Comparison of ENCODE assay signal across 9 mouse cellular contexts in the genomic region with DNA sequence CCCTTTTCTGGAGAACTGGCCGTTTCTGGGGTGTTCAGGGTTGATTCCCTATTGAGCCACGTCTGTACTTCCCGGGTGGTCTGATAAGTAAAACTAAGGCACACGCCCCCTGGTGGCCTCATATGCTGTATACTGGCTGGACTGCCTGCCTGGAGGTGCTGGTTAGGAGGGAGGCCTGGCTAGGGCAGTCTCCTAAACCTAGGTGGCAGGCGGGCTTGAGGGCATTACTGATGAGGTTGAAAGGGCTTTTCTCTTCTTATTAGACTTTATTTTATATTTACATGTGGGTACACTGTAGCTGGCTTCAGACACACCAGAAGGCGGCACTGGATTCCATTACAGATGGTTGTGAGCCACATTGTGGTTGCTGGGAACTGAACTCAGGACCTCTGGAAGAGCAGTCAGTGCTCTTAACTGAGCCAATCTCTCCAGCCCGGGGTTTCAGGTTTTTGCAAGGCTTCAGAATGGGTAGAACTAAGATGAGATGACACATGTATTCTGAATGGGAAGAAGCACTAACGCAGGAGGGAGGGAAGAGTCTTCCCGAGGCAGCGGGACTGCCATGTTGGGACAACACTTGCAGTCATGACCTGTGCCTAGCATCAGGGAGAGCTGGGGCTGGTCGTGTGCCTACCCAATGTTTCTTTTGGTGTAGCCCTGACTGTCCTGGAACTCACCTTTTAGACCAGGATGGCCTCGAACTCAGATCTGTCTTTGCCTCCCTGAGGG. TPM values are rescaled to one million over a fixed set of nuclear protein-coding genes. Genes with fewer than 3 reads are reported as not detected.
A peak's percentile ranks its signal among the peaks of the same experiment; 100 is the strongest.
DNase-seq lines count a peak whose midpoint lies in the region; ATAC-seq and TF ChIP-seq lines count a peak whose summit lies in the region.
"Had no signal": no experiment of that assay in that cellular context is flagged by ENCODE, and none has a peak within 500 bp of the region (broad histone marks: within the 10 kb centered on the region; RNA-seq: fewer than 3 reads in every experiment).

No protein-coding gene starts in this region.

- TF ChIP-seq CTCF in thymus, adult 2 months (IDR thresholded peaks at IDR 0.05; ENCODE audit: borderline replicate concordance, control insufficient read depth, extremely low read depth, insufficient read depth, low read length, poor library complexity), result peak; percentile 81; the same call in 1 of the 2 replicates

- H3K27me3 ChIP-seq in heart, embryonic 12.5 days (replicated peaks), result peaks cover 54% of the 10 kb centered on the region
- peaks cover 56% of the 10 kb centered on the region for H3K27me3 ChIP-seq in midbrain, embryonic 13.5 days
- H3K27me3 ChIP-seq in thymus, adult 2 months (ENCODE audit: control insufficient read depth, insufficient read depth, low read length), result peaks cover 4% of the 10 kb centered on the region; the same call in 1 of the 2 replicates

- no peak for ATAC-seq in heart, embryonic 12.5 days (ENCODE audit: insufficient number of reproducible peaks, low FRiP score)
- 0 out of 2 replicates have a peak, but pooled peaks have one; percentile 9 for ATAC-seq in midbrain, embryonic 13.5 days

- no peak overlapping the region for H3K4me2 ChIP-seq in heart, embryonic 12.5 days
- H3K4me2 ChIP-seq in midbrain, embryonic 13.5 days (replicated peaks), result no peak overlapping the region

- peaks cover 4% of the 10 kb centered on the region; the same call in 1 of the 2 replicates for H3K9me3 ChIP-seq in heart, embryonic 12.5 days (replicated peaks)
- H3K9me3 ChIP-seq in midbrain, embryonic 13.5 days, result no peaks in the 10 kb centered on the region
- H3K9me3 ChIP-seq: limb, embryonic 12.5 days had no signal

- 27% methylated on average over 12 of the region's 12 CpGs for WGBS in heart, embryonic 12.5 days
- 30% methylated on average over 12 of the region's 12 CpGs for WGBS in midbrain, embryonic 13.5 days
- WGBS in thymus, adult 2 months, result 56% methylated on average over 12 of the region's 12 CpGs

- no peak overlapping the region for H3K9ac ChIP-seq in heart, embryonic 12.5 days
- H3K9ac ChIP-seq in midbrain, embryonic 13.5 days (replicated peaks), result no peak overlapping the region

- TF ChIP-seq POLR2A in thymus, adult 2 months (IDR thresholded peaks at IDR 0.05; ENCODE audit: control insufficient read depth, extremely low read depth, insufficient read depth, low read length, poor library complexity), result no peak

- peaks cover 27% of the 10 kb centered on the region for H3K36me3 ChIP-seq in heart, embryonic 12.5 days
- H3K36me3 ChIP-seq in midbrain, embryonic 13.5 days, result peaks cover 35% of the 10 kb centered on the region
- H3K36me3 ChIP-seq in thymus, adult 2 months (ENCODE audit: control insufficient read depth, insufficient read depth, low read length), result peaks cover 14% of the 10 kb centered on the region

- DNase-seq in heart, adult 18-20 months, result peak; percentile 67 to 82
- DNase-seq in MN1 (ENCODE audit: low spot score), result peak; percentile 85
- DNase-seq in cerebellum, postnatal 4 days (ENCODE audit: low spot score in 2 of 2), result peak; percentile 50 to 77
- peak; percentile 72 to 84 for DNase-seq in heart, postnatal 14 days
- peak; percentile 58 to 64 for DNase-seq in left cerebral cortex, postnatal 25 days (ENCODE audit: low spot score in 2 of 2)
- peak; percentile 72 for DNase-seq in thymus, adult 2 months

- peaks cover 35% of the 10 kb centered on the region for H3K4me1 ChIP-seq in heart, embryonic 12.5 days (replicated peaks)
- peaks cover 32% of the 10 kb centered on the region for H3K4me1 ChIP-seq in midbrain, embryonic 13.5 days (replicated peaks)
- peaks cover 15% of the 10 kb centered on the region for H3K4me1 ChIP-seq in thymus, adult 2 months (replicated peaks; ENCODE audit: control insufficient read depth, insufficient read depth, low read length)

- intact Hi-C loops in heart, postnatal 14 days (cut with DNase I), result loop anchor here (1.0 to 10.0 kb wide), 2 partner anchors 21 to 591 kb away; partner anchors contain the start of genes Ano8, Ccdc124 and Gtpbp3
- intact Hi-C loops in left cerebral cortex, postnatal 25 days (cut with DNase I), result loop anchor here (1.0 kb wide), 1 partner anchor 21 kb away; the partner anchor contains the start of gene Ccdc124

- H3K27ac ChIP-seq in heart, embryonic 12.5 days (ENCODE audit: poor library complexity, severe bottlenecking), result no peak overlapping the region
- no peak overlapping the region for H3K27ac ChIP-seq in midbrain, embryonic 13.5 days
- no peak overlapping the region for H3K27ac ChIP-seq in thymus, adult 2 months (ENCODE audit: control insufficient read depth, insufficient read depth, low read length)
- H3K27ac ChIP-seq: limb, embryonic 12.5 days had no signal

- H3K4me3 ChIP-seq in heart, embryonic 12.5 days, result no peak overlapping the region
- H3K4me3 ChIP-seq in midbrain, embryonic 13.5 days (replicated peaks), result no peak overlapping the region
- H3K4me3 ChIP-seq in thymus, adult 2 months (ENCODE audit: control insufficient read depth, insufficient read depth, low read length), result no peak overlapping the region

RNA-seq across cellular contexts. Expression of gene Slc5a5, which starts 1.3 kb away (rescaled TPM):
- not detected for total RNA-seq in heart, adult 18-20 months (2021)
- polyA plus RNA-seq in heart, embryonic 12.5 days (2016; fragmentation: Nextera tagmentation; extraction: Ambion mirVana), result 0.11 TPM in 1 of 2 replicates, not detected in the other
- under 1 TPM in 1 of 2 experiments, not detected in 1; 0.07 TPM for total RNA-seq in heart, postnatal 14 days (2021)
- total RNA-seq in left cerebral cortex, postnatal 25 days (2021), result 10 to 100 TPM in 1 of 2 experiments, 1 to 10 TPM in 1; 8.2 to 10.9 TPM
- polyA plus RNA-seq in midbrain, embryonic 13.5 days (2015; fragmentation: Nextera tagmentation; extraction: Ambion mirVana), result 0.67 and 0.73 TPM in 2 replicates
- polyA plus RNA-seq in thymus, adult 2 months (2012; rRNA removed), result 0.80 and 1.4 TPM in 2 replicates

RNA-seq across cellular contexts. Expression of gene Rpl18a, which starts 3.4 kb away (rescaled TPM):
- total RNA-seq in heart, adult 18-20 months (2021), result 1,000 to 10,000 TPM; 1,029 to 1,075 TPM
- polyA plus RNA-seq in heart, embryonic 12.5 days (2016; fragmentation: Nextera tagmentation; extraction: Ambion mirVana), result 2,379 and 2,528 TPM in 2 replicates
- total RNA-seq in heart, postnatal 14 days (2021), result 100 to 1,000 TPM; 901 to 988 TPM
- total RNA-seq in left cerebral cortex, postnatal 25 days (2021), result 100 to 1,000 TPM; 550 to 570 TPM
- 2,682 and 2,717 TPM in 2 replicates for polyA plus RNA-seq in midbrain, embryonic 13.5 days (2015; fragmentation: Nextera tagmentation; extraction: Ambion mirVana)
- polyA plus RNA-seq in thymus, adult 2 months (2012; rRNA removed), result 7,420 and 8,337 TPM in 2 replicates

RNA-seq across cellular contexts. Expression of gene Map1s, which starts 11.9 kb away (rescaled TPM):
- total RNA-seq in heart, adult 18-20 months (2021), result 10 to 100 TPM; 18.9 to 19.8 TPM
- 37.7 and 41.3 TPM in 2 replicates for polyA plus RNA-seq in heart, embryonic 12.5 days (2016; fragmentation: Nextera tagmentation; extraction: Ambion mirVana)
- total RNA-seq in heart, postnatal 14 days (2021), result 10 to 100 TPM; 20.5 to 24.8 TPM
- total RNA-seq in left cerebral cortex, postnatal 25 days (2021), result 10 to 100 TPM; 71.2 to 80.7 TPM
- polyA plus RNA-seq in midbrain, embryonic 13.5 days (2015; fragmentation: Nextera tagmentation; extraction: Ambion mirVana), result 61.0 and 62.5 TPM in 2 replicates
- polyA plus RNA-seq in thymus, adult 2 months (2012; rRNA removed), result 145 and 151 TPM in 2 replicates

RNA-seq across cellular contexts. Expression of gene Ccdc124, which starts 20.1 kb away (rescaled TPM):
- total RNA-seq in heart, adult 18-20 months (2021), result 10 to 100 TPM; 42.4 to 46.2 TPM
- polyA plus RNA-seq in heart, embryonic 12.5 days (2016; fragmentation: Nextera tagmentation; extraction: Ambion mirVana), result 81.8 and 87.0 TPM in 2 replicates
- total RNA-seq in heart, postnatal 14 days (2021), result 10 to 100 TPM; 38.8 to 40.1 TPM
- total RNA-seq in left cerebral cortex, postnatal 25 days (2021), result 10 to 100 TPM; 88.0 to 95.9 TPM
- 160 TPM in 2 replicates for polyA plus RNA-seq in midbrain, embryonic 13.5 days (2015; fragmentation: Nextera tagmentation; extraction: Ambion mirVana)
- polyA plus RNA-seq in thymus, adult 2 months (2012; rRNA removed), result 51.8 and 53.4 TPM in 2 replicates

RNA-seq across cellular contexts. Expression of gene Kcnn1, which starts 30.8 kb away (rescaled TPM):
- 10 to 100 TPM; 13.7 to 14.4 TPM for total RNA-seq in heart, adult 18-20 months (2021)
- polyA plus RNA-seq in heart, embryonic 12.5 days (2016; fragmentation: Nextera tagmentation; extraction: Ambion mirVana), result 1.7 and 1.8 TPM in 2 replicates
- 1 to 10 TPM; 3.8 to 4.0 TPM for total RNA-seq in heart, postnatal 14 days (2021)
- 10 to 100 TPM; 19.1 to 20.9 TPM for total RNA-seq in left cerebral cortex, postnatal 25 days (2021)
- 19.6 and 26.9 TPM in 2 replicates for polyA plus RNA-seq in midbrain, embryonic 13.5 days (2015; fragmentation: Nextera tagmentation; extraction: Ambion mirVana)
- polyA plus RNA-seq in thymus, adult 2 months (2012; rRNA removed), result 4.2 and 6.4 TPM in 2 replicates

Comparison
In these comparisons a context has a peak if more than half of its experiments do, and no peak if none do; other contexts are left out.
1. RNA of gene Slc5a5, which starts 1.3 kb away (total RNA-seq): 8.2 to 10.9 TPM in left cerebral cortex, postnatal 25 days; 0.07 TPM in heart, postnatal 14 days and not detected in heart, adult 18-20 months; every median in the first group is over 4 times any median in the second.
2. Peak in every context shown above with its lines, with median percentiles within 50 percentile points of each other: DNase-seq.